Mouse (Mus musculus): Measurements from ENCODE around the gene Ccdc120. TPM values are rescaled to one million over a fixed set of nuclear protein-coding genes. Genes with fewer than 3 reads are reported as not detected.

The Ccdc120 gene
- under 1 TPM in 1 of 2 experiments, not detected in 1; 0.20 TPM for polyA plus RNA-seq (2017; shearing (Covaris generic))

GRCm38 (mm10) chrX:7750432-7751116 lies at the start of gene Ccdc120:
Gene Ccdc120, minus strand, starts transcription at chrX:7750905.
- ATAC-seq: peak; percentile 10

- ATAC-seq: no peak
These were observed 46.6 kb upstream of the Ccdc120 start for GRCm38 (mm10) chrX:7797327-7797726.

- no peak for ATAC-seq
These were observed 44.3 kb upstream of the Ccdc120 start for GRCm38 (mm10) chrX:7795016-7795415.

- ATAC-seq: no peak
These were observed 42.7 kb upstream of the Ccdc120 start for GRCm38 (mm10) chrX:7793361-7793760.

GRCm38 (mm10) chrX:7790309-7790708 lies 39.6 kb upstream of the Ccdc120 start:
- no peak for ATAC-seq

GRCm38 (mm10) chrX:7789542-7790136 lies 38.9 kb upstream of the Ccdc120 start, which contains the start of gene Gripap1:
Gene Gripap1, plus strand, starts transcription at chrX:7789765.
- ATAC-seq: peak; percentile 96

GRCm38 (mm10) chrX:7782603-7783092 lies 31.9 kb upstream of the Ccdc120 start:
- ATAC-seq: no peak

- ATAC-seq: no peak
These were observed 28.6 kb upstream of the Ccdc120 start for GRCm38 (mm10) chrX:7779294-7779693.

GRCm38 (mm10) chrX:7778450-7779244 lies 27.9 kb upstream of the Ccdc120 start:
- no peak for ATAC-seq

- no peak for ATAC-seq
These were observed 25.8 kb upstream of the Ccdc120 start for GRCm38 (mm10) chrX:7776329-7777082.

- no peak for ATAC-seq
These were observed 24.9 kb upstream of the Ccdc120 start for GRCm38 (mm10) chrX:7775501-7776205.

GRCm38 (mm10) chrX:7772766-7773165 lies 22.1 kb upstream of the Ccdc120 start:
- ATAC-seq: no peak

- ATAC-seq: no peak
These were observed 18.8 kb upstream of the Ccdc120 start for GRCm38 (mm10) chrX:7769302-7770017.

GRCm38 (mm10) chrX:7765764-7766163 lies 15.1 kb upstream of the Ccdc120 start:
- ATAC-seq: no peak

- ATAC-seq: no peak
These were observed 14.6 kb upstream of the Ccdc120 start for GRCm38 (mm10) chrX:7765281-7765670.

- no peak for ATAC-seq
These were observed 14.1 kb upstream of the Ccdc120 start for GRCm38 (mm10) chrX:7764657-7765280.

- no peak for ATAC-seq
These were observed 13.1 kb upstream of the Ccdc120 start for GRCm38 (mm10) chrX:7763631-7764393.

GRCm38 (mm10) chrX:7762921-7763197 lies 12.2 kb upstream of the Ccdc120 start:
- no peak for ATAC-seq

GRCm38 (mm10) chrX:7762137-7762920 lies 11.6 kb upstream of the Ccdc120 start, which contains the start of gene Tfe3:
Gene Tfe3, plus strand, starts transcription at chrX:7762560.
- peak; percentile 94 for ATAC-seq
